Mouse (Mus musculus): ENCODE data around the gene Eif4a1.

The Eif4a1 gene

GRCm38 (mm10) chr11:69679144-69679543 is 6.9 kb upstream of the Eif4a1 start:
- no peak for DNase-seq (ENCODE audit: inconsistent ontology term)

GRCm38 (mm10) chr11:69671726-69672124 is 498 bp downstream of the Eif4a1 start:
- no peak for DNase-seq (ENCODE audit: inconsistent ontology term)

- peak; percentile 98 for DNase-seq (ENCODE audit: inconsistent ontology term)
Measured at GRCm38 (mm10) chr11:69670786-69671725, 1.2 kb downstream of the Eif4a1 start.

- no peak for DNase-seq (ENCODE audit: inconsistent ontology term)
Measured at GRCm38 (mm10) chr11:69666665-69667005, 5.6 kb downstream of the Eif4a1 start.

- DNase-seq (ENCODE audit: inconsistent ontology term): no peak
Measured at GRCm38 (mm10) chr11:69665961-69666664, 6.1 kb downstream of the Eif4a1 start, which contains the start of gene Cd68. TSS of gene Cd68 (minus strand) at chr11:69666153.

- DNase-seq (ENCODE audit: inconsistent ontology term): no peak
Measured at GRCm38 (mm10) chr11:69665457-69665960, 6.7 kb downstream of the Eif4a1 start.

GRCm38 (mm10) chr11:69664841-69665240 is 7.4 kb downstream of the Eif4a1 start:
- DNase-seq (ENCODE audit: inconsistent ontology term): no peak

GRCm38 (mm10) chr11:69663795-69664194 is 8.4 kb downstream of the Eif4a1 start:
- peak; percentile 81 for DNase-seq (ENCODE audit: inconsistent ontology term)

- no peak for DNase-seq (ENCODE audit: inconsistent ontology term)
Measured at GRCm38 (mm10) chr11:69662967-69663671, 9.1 kb downstream of the Eif4a1 start.

- peak; percentile 98 for DNase-seq (ENCODE audit: inconsistent ontology term)
Measured at GRCm38 (mm10) chr11:69662213-69662966, 9.8 kb downstream of the Eif4a1 start, which contains the start of gene Mpdu1. TSS of gene Mpdu1 (minus strand) at chr11:69662642.

- no peak for DNase-seq (ENCODE audit: inconsistent ontology term)
Measured at GRCm38 (mm10) chr11:69661221-69661881, 10.9 kb downstream of the Eif4a1 start.

GRCm38 (mm10) chr11:69657462-69657881 is 14.8 kb downstream of the Eif4a1 start:
- DNase-seq (ENCODE audit: inconsistent ontology term): no peak

- no peak for DNase-seq (ENCODE audit: inconsistent ontology term)
Measured at GRCm38 (mm10) chr11:69656617-69657461, 15.4 kb downstream of the Eif4a1 start.

GRCm38 (mm10) chr11:69656065-69656455 is 16.2 kb downstream of the Eif4a1 start:
- DNase-seq (ENCODE audit: inconsistent ontology term): no peak

- peak; percentile 60 for DNase-seq (ENCODE audit: inconsistent ontology term)
Measured at GRCm38 (mm10) chr11:69655264-69656064, 16.8 kb downstream of the Eif4a1 start, which contains the start of gene Sox15. TSS of gene Sox15 (plus strand) at chr11:69655314.

GRCm38 (mm10) chr11:69654760-69655159 is 17.5 kb downstream of the Eif4a1 start:
- DNase-seq (ENCODE audit: inconsistent ontology term): no peak

- DNase-seq (ENCODE audit: inconsistent ontology term): no peak
Measured at GRCm38 (mm10) chr11:69653399-69653798, 18.8 kb downstream of the Eif4a1 start.

GRCm38 (mm10) chr11:69645860-69646259 is 26.4 kb downstream of the Eif4a1 start:
- DNase-seq (ENCODE audit: inconsistent ontology term): no peak

GRCm38 (mm10) chr11:69635471-69635870 is 36.8 kb downstream of the Eif4a1 start:
- DNase-seq (ENCODE audit: inconsistent ontology term): no peak

All from Muller cell, postnatal 12 days (primary cell).